Mouse (Mus musculus) E14TG2a.4 (cell line): ENCODE measurements around the gene Edn1.

Experiments used
- H3K27me3 ChIP-seq: 2 replicates; pipeline ENCODE4 v1.6.1; 2014; ENCODE audit warnings: low read length, control low read depth; ENCODE audit not compliant: insufficient read depth
- H3K36me3 ChIP-seq: 2 replicates; pipeline ENCODE4 v1.6.1; 2014; ENCODE audit warnings: low read length, control low read depth; ENCODE audit not compliant: insufficient read depth
- H3K4me1 ChIP-seq: replicated peaks from 2 replicates; pipeline ENCODE4 v1.6.1; 2014; ENCODE audit warnings: low read depth, low read length, control low read depth
- H3K4me3 ChIP-seq: replicated peaks from 2 replicates; pipeline ENCODE4 v1.5.1; 2014; ENCODE audit warnings: mild to moderate bottlenecking, low read length
- H3K9me3 ChIP-seq: 2 replicates; pipeline ENCODE4 v1.6.1; 2014; ENCODE audit warnings: low read length, control low read depth
- CTCF ChIP-seq: conservative IDR thresholded peaks from 2 replicates; pipeline ENCODE4 v1.5.1; 2014; ENCODE audit warnings: low read length
- NANOG ChIP-seq: IDR thresholded peaks from 2 replicates; pipeline ENCODE4 v1.6.1; 2014; ENCODE audit warnings: borderline replicate concordance, low read length, mixed read lengths
- POU5F1 ChIP-seq: IDR thresholded peaks from 2 replicates; pipeline ENCODE4 v1.6.1; 2014; ENCODE audit warnings: low read length, borderline replicate concordance

The Edn1 gene

GRCm38 (mm10) chr13:42301161-42301721 lies at the start of gene Edn1:
Gene Edn1, plus strand, starts transcription at chr13:42301476.
- Histone ChIP-seq H3K4me3 (peak within 1 kb of the TSS; percentile 72), H3K9me3 (no peaks in the 10 kb centered on the region), H3K27me3 (peaks cover 38% of the 10 kb centered on the region), H3K4me1 (peaks cover 48% of the 10 kb centered on the region), H3K36me3 (peaks cover 5% of the 10 kb centered on the region; the same call in 1 of the 2 replicates)
- no peak for TF ChIP-seq NANOG

GRCm38 (mm10) chr13:42253821-42254220 lies 47.5 kb upstream of the Edn1 start:
- Histone ChIP-seq H3K4me3 (no peak overlapping the region), H3K9me3 (no peaks in the 10 kb centered on the region), H3K4me1 (no peaks in the 10 kb centered on the region), H3K36me3 (no peaks in the 10 kb centered on the region), H3K27me3 (no peaks in the 10 kb centered on the region)
- TF ChIP-seq CTCF (no peak), POU5F1 (no peak), NANOG (no peak)

GRCm38 (mm10) chr13:42255105-42255504 lies 46.2 kb upstream of the Edn1 start:
- Histone ChIP-seq H3K4me1 (no peaks in the 10 kb centered on the region), H3K4me3 (no peak overlapping the region), H3K27me3 (no peaks in the 10 kb centered on the region), H3K36me3 (no peaks in the 10 kb centered on the region), H3K9me3 (no peaks in the 10 kb centered on the region)
- TF ChIP-seq CTCF (no peak), NANOG (no peak), POU5F1 (no peak)

- TF ChIP-seq POU5F1 (no peak), NANOG (no peak), CTCF (no peak)
- H3K4me3 ChIP-seq = no peak overlapping the region
- H3K27me3 ChIP-seq = no peaks in the 10 kb centered on the region
- no peaks in the 10 kb centered on the region for H3K4me1 ChIP-seq
- H3K9me3 ChIP-seq = no peaks in the 10 kb centered on the region
- no peaks in the 10 kb centered on the region for H3K36me3 ChIP-seq
Measured at GRCm38 (mm10) chr13:42258422-42258821, 42.9 kb upstream of the Edn1 start.

GRCm38 (mm10) chr13:42260667-42261066 lies 40.6 kb upstream of the Edn1 start:
- no peaks in the 10 kb centered on the region for H3K27me3 ChIP-seq
- TF ChIP-seq NANOG = no peak
- TF ChIP-seq POU5F1 = no peak

GRCm38 (mm10) chr13:42270051-42270450 lies 31.2 kb upstream of the Edn1 start:
- H3K4me1 ChIP-seq = no peaks in the 10 kb centered on the region
- no peaks in the 10 kb centered on the region for H3K27me3 ChIP-seq
- H3K4me3 ChIP-seq = no peak overlapping the region
- H3K9me3 ChIP-seq = no peaks in the 10 kb centered on the region
- TF ChIP-seq CTCF (no peak), NANOG (no peak), POU5F1 (no peak)
- H3K36me3 ChIP-seq = no peaks in the 10 kb centered on the region

More at GRCm38 (mm10) chr13:42260667-42261066, 40.6 kb upstream of the Edn1 start:
- H3K9me3 ChIP-seq = no peaks in the 10 kb centered on the region
- H3K4me1 ChIP-seq = no peaks in the 10 kb centered on the region
- no peaks in the 10 kb centered on the region for H3K36me3 ChIP-seq
- no peak overlapping the region for H3K4me3 ChIP-seq

GRCm38 (mm10) chr13:42276774-42277454 lies 24.4 kb upstream of the Edn1 start:
- no peak for TF ChIP-seq NANOG
- TF ChIP-seq CTCF = no peak
- TF ChIP-seq POU5F1 = no peak

GRCm38 (mm10) chr13:42277751-42278150 lies 23.5 kb upstream of the Edn1 start:
- no peak for TF ChIP-seq NANOG
- no peak for TF ChIP-seq CTCF
- no peak for TF ChIP-seq POU5F1
- peaks cover 13% of the 10 kb centered on the region for H3K4me1 ChIP-seq

More at GRCm38 (mm10) chr13:42276774-42277454, 24.4 kb upstream of the Edn1 start:
- Histone ChIP-seq H3K27me3 (no peaks in the 10 kb centered on the region), H3K4me3 (no peak overlapping the region), H3K36me3 (no peaks in the 10 kb centered on the region), H3K4me1 (peaks cover 13% of the 10 kb centered on the region), H3K9me3 (no peaks in the 10 kb centered on the region)

GRCm38 (mm10) chr13:42285896-42286295 lies 15.4 kb upstream of the Edn1 start:
- Histone ChIP-seq H3K4me1 (no peaks in the 10 kb centered on the region), H3K4me3 (no peak overlapping the region), H3K9me3 (no peaks in the 10 kb centered on the region), H3K27me3 (no peaks in the 10 kb centered on the region), H3K36me3 (no peaks in the 10 kb centered on the region)
- no peak for TF ChIP-seq CTCF
- no peak for TF ChIP-seq NANOG
- TF ChIP-seq POU5F1 = no peak

More at GRCm38 (mm10) chr13:42277751-42278150, 23.5 kb upstream of the Edn1 start:
- H3K27me3 ChIP-seq = no peaks in the 10 kb centered on the region
- H3K4me3 ChIP-seq = no peak overlapping the region
- no peaks in the 10 kb centered on the region for H3K36me3 ChIP-seq
- no peaks in the 10 kb centered on the region for H3K9me3 ChIP-seq
